Mouse (Mus musculus) erythroblast, embryonic 14.5 days (primary cell): ENCODE results near the gene Fbxo31.

Experiments used
- GATA1 ChIP-seq: IDR thresholded peaks from 2 replicates; pipeline ENCODE4 v1.6.1; 2012; ENCODE audit warnings: low read length, inconsistent platforms, mixed read lengths
- TAL1 ChIP-seq: IDR thresholded peaks from 3 replicates; pipeline ENCODE4 v1.6.1; 2012; ENCODE audit warnings: low read length, inconsistent platforms, mixed read lengths

GRCm38 (mm10) chr8:121547132-121547531 lies 31.5 kb downstream of the Fbxo31 start:
- TF ChIP-seq GATA1 (no peak), TAL1 (no peak)
